Mouse (Mus musculus) G1E (cell line): ENCODE data around the gene Ube3b. TPM values are rescaled to one million over a fixed set of nuclear protein-coding genes. Genes with fewer than 3 reads are reported as not detected.

Experiments
- ATAC-seq: 2 replicates; pipeline ENCODE4 v1.8.0; 2016; ENCODE audit warnings: mild to moderate bottlenecking; ENCODE audit not compliant: insufficient number of reproducible peaks, poor library complexity, low FRiP score, severe bottlenecking; ENCODE audit errors: extremely low read depth
- DNase-seq: peaks from one replicate; pipeline ENCODE4 v3.0.0; 2012; ENCODE audit warnings: low spot score
- H3K27me3 ChIP-seq: 2 replicates; pipeline ENCODE4 v1.6.1; 2012; ENCODE audit warnings: mild to moderate bottlenecking, low read length, inconsistent platforms; ENCODE audit not compliant: insufficient read depth
- H3K36me3 ChIP-seq: replicated peaks from 2 replicates; pipeline ENCODE3; 2012; ENCODE audit warnings: mild to moderate bottlenecking, inconsistent platforms
- H3K4me1 ChIP-seq: 2 replicates; pipeline ENCODE4 v1.6.1; 2012; ENCODE audit warnings: low read depth, low read length, inconsistent platforms, mixed read lengths; ENCODE audit not compliant: insufficient read depth
- H3K4me3 ChIP-seq: 2 replicates; pipeline ENCODE4 v1.5.1; 2012; ENCODE audit warnings: low read depth, mild to moderate bottlenecking, inconsistent platforms, low read length, moderate library complexity, mixed read lengths
- H3K9me3 ChIP-seq: replicated peaks from 2 replicates; pipeline ENCODE4 v1.6.1; 2012; ENCODE audit warnings: inconsistent platforms
- CTCF ChIP-seq: IDR thresholded peaks from 2 replicates; pipeline ENCODE4 v1.5.1; 2012; ENCODE audit warnings: low read depth, low read length, inconsistent platforms, mixed read lengths
- GATA1 ChIP-seq: IDR thresholded peaks from 2 replicates; pipeline ENCODE4 v1.6.1; 2012; ENCODE audit warnings: borderline replicate concordance, low read length, inconsistent platforms, mixed read lengths
- GATA2 ChIP-seq: IDR thresholded peaks from 2 replicates; pipeline ENCODE4 v1.6.1; 2012; ENCODE audit warnings: low read depth, low read length, inconsistent platforms, borderline replicate concordance
- POLR2AphosphoS5 ChIP-seq: IDR thresholded peaks from 2 replicates; pipeline ENCODE4 v1.6.1; 2012; ENCODE audit warnings: low read depth, low read length, inconsistent platforms; ENCODE audit not compliant: insufficient replicate concordance
- TAL1 ChIP-seq: conservative IDR thresholded peaks from 2 replicates; pipeline ENCODE4 v1.6.1; 2012; ENCODE audit warnings: low read depth, low read length, inconsistent platforms, mixed read lengths
- polyA plus RNA-seq: library from polyadenylated mRNA; stranded (reverse); fragments of >175 nt; gene quantifications from 2 replicates; pipeline ENCODE4 v1.2.3, GENCODE M21; 2012
- total RNA-seq, 2 experiments: library from RNA; stranded (forward) in 1 of 2; stranded (reverse) in 1 of 2; fragments of 200-1000 nt in 1 of 2; fragments of >200 nt in 1 of 2; fragmentation: Nextera tagmentation in 1 of 2; gene quantifications; 2 replicates each; pipeline ENCODE4 v1.2.3; 2014 to 2017

Ube3b gene
- total and polyA plus RNA-seq, 3 experiments, result 20.9 to 65.0 (median 51.3) TPM

- peak; percentile 49 for DNase-seq
- TF ChIP-seq CTCF (no peak), POLR2AphosphoS5 (no peak), GATA1 (no peak), TAL1 (no peak), GATA2 (no peak)
- peaks cover 50% of the 10 kb centered on the region for H3K36me3 ChIP-seq
- H3K27me3 ChIP-seq, result no peaks in the 10 kb centered on the region
- H3K9me3 ChIP-seq, result no peaks in the 10 kb centered on the region
- H3K4me3 ChIP-seq, result peak overlapping the region; percentile 89
- no peak for ATAC-seq
- peaks cover 71% of the 10 kb centered on the region for H3K4me1 ChIP-seq
Observed at GRCm38 (mm10) chr5:114379763-114380162, 644 bp upstream of the Ube3b start.

GRCm38 (mm10) chr5:114381013-114381351, 575 bp downstream of the Ube3b start:
- Histone ChIP-seq H3K4me3 (peak overlapping the region; percentile 89), H3K36me3 (peaks cover 50% of the 10 kb centered on the region), H3K9me3 (no peaks in the 10 kb centered on the region), H3K4me1 (peaks cover 59% of the 10 kb centered on the region), H3K27me3 (no peaks in the 10 kb centered on the region)
- no peak for ATAC-seq
- TF ChIP-seq POLR2AphosphoS5 (no peak), TAL1 (no peak), GATA1 (no peak), CTCF (no peak), GATA2 (no peak)
- no peak for DNase-seq

GRCm38 (mm10) chr5:114383184-114383904, 2.9 kb downstream of the Ube3b start:
- no peaks in the 10 kb centered on the region for H3K9me3 ChIP-seq
- no peak for ATAC-seq
- H3K4me1 ChIP-seq, result peaks cover 39% of the 10 kb centered on the region
- H3K36me3 ChIP-seq, result peaks cover 62% of the 10 kb centered on the region
- H3K4me3 ChIP-seq, result no peak overlapping the region
- no peak for TF ChIP-seq POLR2AphosphoS5
- TF ChIP-seq GATA1, result no peak
- no peak for TF ChIP-seq GATA2
- no peak for TF ChIP-seq TAL1
- peak; percentile 76 for TF ChIP-seq CTCF
- H3K27me3 ChIP-seq, result no peaks in the 10 kb centered on the region
- DNase-seq, result no peak

GRCm38 (mm10) chr5:114384448-114384847, 4.0 kb downstream of the Ube3b start:
- Histone ChIP-seq H3K9me3 (no peaks in the 10 kb centered on the region), H3K4me1 (peaks cover 29% of the 10 kb centered on the region), H3K36me3 (peaks cover 73% of the 10 kb centered on the region), H3K4me3 (no peak overlapping the region), H3K27me3 (no peaks in the 10 kb centered on the region)
- DNase-seq (no peak), ATAC-seq (no peak)
- TF ChIP-seq GATA1, result no peak
- no peak for TF ChIP-seq TAL1
- no peak for TF ChIP-seq CTCF
- no peak for TF ChIP-seq GATA2
- no peak for TF ChIP-seq POLR2AphosphoS5

GRCm38 (mm10) chr5:114393169-114393568, 12.8 kb downstream of the Ube3b start:
- Histone ChIP-seq H3K36me3 (peaks cover 100% of the 10 kb centered on the region), H3K9me3 (no peaks in the 10 kb centered on the region), H3K27me3 (no peaks in the 10 kb centered on the region), H3K4me3 (no peak overlapping the region), H3K4me1 (no peaks in the 10 kb centered on the region)
- TF ChIP-seq POLR2AphosphoS5 (no peak), TAL1 (no peak), GATA1 (no peak), GATA2 (no peak), CTCF (no peak)
- ATAC-seq, result no peak
- DNase-seq, result no peak

- ATAC-seq (no peak), DNase-seq (no peak)
- TF ChIP-seq GATA1 (no peak), GATA2 (no peak), POLR2AphosphoS5 (no peak), CTCF (no peak), TAL1 (no peak)
- H3K4me1 ChIP-seq, result no peaks in the 10 kb centered on the region
- H3K36me3 ChIP-seq, result peaks cover 100% of the 10 kb centered on the region
- H3K9me3 ChIP-seq, result no peaks in the 10 kb centered on the region
- H3K27me3 ChIP-seq, result no peaks in the 10 kb centered on the region
- H3K4me3 ChIP-seq, result no peak overlapping the region
Observed at GRCm38 (mm10) chr5:114406592-114406991, 26.2 kb downstream of the Ube3b start.
